Mouse (Mus musculus) lung, adult 2 months (tissue): ENCODE data around the gene Rasgef1a.

ENCODE experiments used
- CTCF ChIP-seq: fragments of 200-500 bp; IDR thresholded peaks from 2 replicates; pipeline ENCODE4 v1.5.1; 2011; ENCODE audit warnings: mild to moderate bottlenecking, low read length, control low read depth; ENCODE audit not compliant: insufficient read depth
- POLR2A ChIP-seq: fragments of 200-500 bp; IDR thresholded peaks from 2 replicates; pipeline ENCODE4 v1.6.1; 2011; ENCODE audit warnings: low read depth, mild to moderate bottlenecking, control low read depth, low read length, borderline replicate concordance; ENCODE audit errors: extremely low read depth

DNA sequence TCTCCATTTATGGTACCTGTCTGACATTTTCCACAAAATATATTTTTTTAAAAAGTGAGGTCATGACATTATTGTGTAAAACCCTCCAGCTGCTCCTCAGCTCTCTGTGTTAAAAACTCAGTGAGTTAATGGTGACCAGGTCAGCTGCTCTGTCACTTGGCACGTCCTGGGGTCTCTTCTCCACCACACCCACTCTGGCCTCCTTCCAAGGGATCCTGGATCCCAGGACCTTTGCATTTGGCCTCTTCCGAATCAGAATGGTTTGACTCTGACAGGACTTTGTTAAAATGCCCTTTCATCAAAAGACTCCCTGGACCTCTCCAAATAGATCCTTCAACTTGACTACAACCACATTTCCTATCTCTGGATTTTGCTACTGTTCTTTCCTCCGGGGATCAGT lies 982 bp upstream of the Rasgef1a start:
- no peak for TF ChIP-seq CTCF
- no peak for TF ChIP-seq POLR2A
